Mouse (Mus musculus): Measurements from ENCODE around the gene Haus4. TPM values are rescaled to one million over a fixed set of nuclear protein-coding genes. Genes with fewer than 3 reads are reported as not detected.

Gene Haus4
- total and polyA plus RNA-seq, 2 experiments from 2014 or later = 21.2 to 28.9 TPM

GRCm38 (mm10) chr14:54574253-54574652 lies 19.8 kb upstream of the Haus4 start:
- DNase-seq (ENCODE audit: low spot score) = no peak
- Histone ChIP-seq H3K4me3 (ENCODE audit: low read length) (no peak overlapping the region), H3K27me3 (ENCODE audit: insufficient read depth, low read length) (peaks cover 6% of the 10 kb centered on the region; the same call in 1 of the 2 replicates), H3K9ac (replicated peaks; ENCODE audit: low read length) (no peak overlapping the region), H3K9me3 (ENCODE audit: low read length) (no peaks in the 10 kb centered on the region), H3K4me2 (ENCODE audit: low read depth, low read length) (peak overlapping the region; percentile 96; the same call in 1 of the 2 replicates), H3K4me1 (ENCODE audit: insufficient read depth, low read length) (peaks cover 4% of the 10 kb centered on the region; the same call in 1 of the 2 replicates), H3K27ac (no peak overlapping the region), H3K36me3 (ENCODE audit: insufficient read depth, low read length) (no peaks in the 10 kb centered on the region)
- TF ChIP-seq CTCF (IDR thresholded peaks at IDR 0.05; ENCODE audit: low read depth) = no peak
- WGBS = 20% methylated on average over 4 of the region's 4 CpGs
- no peak for ATAC-seq

GRCm38 (mm10) chr14:54572790-54573736 lies 18.6 kb upstream of the Haus4 start:
- H3K4me1 ChIP-seq (ENCODE audit: insufficient read depth, low read length) = peaks cover 4% of the 10 kb centered on the region; the same call in 1 of the 2 replicates
- H3K9ac ChIP-seq (replicated peaks; ENCODE audit: low read length) = no peak overlapping the region
- no peak for TF ChIP-seq CTCF (IDR thresholded peaks at IDR 0.05; ENCODE audit: low read depth)
- peaks cover 6% of the 10 kb centered on the region; the same call in 1 of the 2 replicates for H3K27me3 ChIP-seq (ENCODE audit: insufficient read depth, low read length)
- no peaks in the 10 kb centered on the region for H3K36me3 ChIP-seq (ENCODE audit: insufficient read depth, low read length)
- H3K27ac ChIP-seq = no peak overlapping the region
- ATAC-seq = peak; percentile 33; the same call in 1 of the 2 replicates
- no peak overlapping the region for H3K4me2 ChIP-seq (ENCODE audit: low read depth, low read length)
- H3K9me3 ChIP-seq (ENCODE audit: low read length) = no peaks in the 10 kb centered on the region
- DNase-seq (ENCODE audit: low spot score) = peak; percentile 25
- no peak overlapping the region for H3K4me3 ChIP-seq (ENCODE audit: low read length)
- WGBS = 12% methylated on average over 14 of the region's 14 CpGs

GRCm38 (mm10) chr14:54572122-54572521 lies 17.7 kb upstream of the Haus4 start:
- 47% methylated on average over 4 of the region's 4 CpGs for WGBS
- DNase-seq (ENCODE audit: low spot score) (no peak), ATAC-seq (no peak)
- no peak overlapping the region for H3K4me3 ChIP-seq (ENCODE audit: low read length)
- H3K27ac ChIP-seq = no peak overlapping the region
- H3K9me3 ChIP-seq (ENCODE audit: low read length) = no peaks in the 10 kb centered on the region
- no peak for TF ChIP-seq CTCF (IDR thresholded peaks at IDR 0.05; ENCODE audit: low read depth)
- no peaks in the 10 kb centered on the region for H3K36me3 ChIP-seq (ENCODE audit: insufficient read depth, low read length)
- H3K4me2 ChIP-seq (ENCODE audit: low read depth, low read length) = no peak overlapping the region
- H3K27me3 ChIP-seq (ENCODE audit: insufficient read depth, low read length) = peaks cover 4% of the 10 kb centered on the region; the same call in 1 of the 2 replicates
- H3K4me1 ChIP-seq (ENCODE audit: insufficient read depth, low read length) = peaks cover 4% of the 10 kb centered on the region; the same call in 1 of the 2 replicates
- no peak overlapping the region for H3K9ac ChIP-seq (replicated peaks; ENCODE audit: low read length)

GRCm38 (mm10) chr14:54569451-54570392 lies 15.3 kb upstream of the Haus4 start:
- no peak overlapping the region for H3K27ac ChIP-seq
- 62% methylated on average over 17 of the region's 17 CpGs for WGBS
- no peaks in the 10 kb centered on the region for H3K27me3 ChIP-seq (ENCODE audit: insufficient read depth, low read length)
- DNase-seq (ENCODE audit: low spot score) (no peak), ATAC-seq (no peak)
- no peaks in the 10 kb centered on the region for H3K4me1 ChIP-seq (ENCODE audit: insufficient read depth, low read length)
- H3K9me3 ChIP-seq (ENCODE audit: low read length) = no peaks in the 10 kb centered on the region
- no peaks in the 10 kb centered on the region for H3K36me3 ChIP-seq (ENCODE audit: insufficient read depth, low read length)
- H3K9ac ChIP-seq (replicated peaks; ENCODE audit: low read length) = no peak overlapping the region
- no peak overlapping the region for H3K4me2 ChIP-seq (ENCODE audit: low read depth, low read length)
- TF ChIP-seq CTCF (IDR thresholded peaks at IDR 0.05; ENCODE audit: low read depth) = no peak
- H3K4me3 ChIP-seq (ENCODE audit: low read length) = no peak overlapping the region

- Histone ChIP-seq H3K4me1 (ENCODE audit: insufficient read depth, low read length) (no peaks in the 10 kb centered on the region), H3K27ac (no peak overlapping the region), H3K4me3 (ENCODE audit: low read length) (no peak overlapping the region), H3K9me3 (ENCODE audit: low read length) (no peaks in the 10 kb centered on the region), H3K4me2 (ENCODE audit: low read depth, low read length) (no peak overlapping the region), H3K27me3 (ENCODE audit: insufficient read depth, low read length) (no peaks in the 10 kb centered on the region), H3K9ac (replicated peaks; ENCODE audit: low read length) (no peak overlapping the region), H3K36me3 (ENCODE audit: insufficient read depth, low read length) (no peaks in the 10 kb centered on the region)
- DNase-seq (ENCODE audit: low spot score) (peak; percentile 83), ATAC-seq (peak; percentile 31)
- peak; percentile 83 for TF ChIP-seq CTCF (IDR thresholded peaks at IDR 0.05; ENCODE audit: low read depth)
- WGBS = 75% methylated on average over 15 of the region's 15 CpGs
Observed at GRCm38 (mm10) chr14:54568694-54569414, 14.4 kb upstream of the Haus4 start.
